Mouse (Mus musculus) hindbrain, embryonic 11.5 days (tissue): Measurements from ENCODE around the gene Nav1. TPM values are rescaled to one million over a fixed set of nuclear protein-coding genes. Genes with fewer than 3 reads are reported as not detected.

ENCODE experiments used
- polyA plus RNA-seq: library from polyadenylated mRNA; unstranded; fragments of >200 nt; fragmentation: Nextera tagmentation; extraction: Ambion mirVana; gene quantifications from 2 replicates; pipeline ENCODE4 v1.2.1, GENCODE M21; 2014

The Nav1 gene
- polyA plus RNA-seq, 1 experiment from 2014 or later = 21.0 TPM

Other genes starting within 250 kb of the Nav1 start
- 40.1 and 44.5 TPM in 2 replicates for gene Shisa4, start 232.1 kb downstream of the Nav1 start, polyA plus RNA-seq
- gene Ipo9, start 176.8 kb downstream of the Nav1 start, polyA plus RNA-seq = 176 and 217 TPM in 2 replicates
- 42.2 and 42.8 TPM in 2 replicates for gene Csrp1, start 112.8 kb upstream of the Nav1 start, polyA plus RNA-seq
- gene Phlda3, start 158.8 kb upstream of the Nav1 start, polyA plus RNA-seq = 18.2 and 18.6 TPM in 2 replicates
- gene Tnni1, start 172.1 kb upstream of the Nav1 start, polyA plus RNA-seq = 6.0 and 11.3 TPM in 2 replicates
- 0.96 and 1.3 TPM in 2 replicates for gene Lad1, start 211.3 kb upstream of the Nav1 start, polyA plus RNA-seq
- 2.0 and 3.3 TPM in 2 replicates for gene Tnnt2, start 229.1 kb upstream of the Nav1 start, polyA plus RNA-seq